Comparison of ENCODE assay signal across 10 mouse cellular contexts in the genomic region with DNA sequence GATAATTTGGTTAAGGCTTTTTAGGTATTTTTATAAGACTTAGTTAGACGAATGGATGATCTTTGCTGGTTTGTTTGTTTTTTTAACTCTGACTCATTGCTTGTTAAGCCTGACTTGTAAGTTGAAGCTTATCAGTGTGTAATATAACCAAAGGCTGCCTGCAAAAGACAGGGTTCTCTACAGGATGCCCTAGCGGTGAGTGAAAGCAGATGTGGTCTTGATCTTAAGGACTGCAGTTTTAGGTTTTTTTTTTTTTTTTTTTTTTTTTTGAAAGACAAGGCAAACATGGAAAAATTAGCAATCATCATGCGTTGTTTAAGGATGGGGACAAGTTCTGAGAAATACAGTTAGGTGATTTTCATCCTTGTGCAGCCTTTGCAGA. TPM values are rescaled to one million over a fixed set of nuclear protein-coding genes. Genes with fewer than 3 reads are reported as not detected.
DNase-seq lines count a peak whose midpoint lies in the region; ATAC-seq and TF ChIP-seq lines count a peak whose summit lies in the region.
"Had no signal": no experiment of that assay in that cellular context is flagged by ENCODE, and none has a peak within 500 bp of the region (broad histone marks: within the 10 kb centered on the region; RNA-seq: fewer than 3 reads in every experiment).

No protein-coding gene starts in this region.

- no peaks in the 10 kb centered on the region for H3K36me3 ChIP-seq in forebrain, embryonic 11.5 days (ENCODE audit: control insufficient read depth, insufficient read depth, low read length)
- H3K36me3 ChIP-seq in forebrain, embryonic 16.5 days (ENCODE audit: control insufficient read depth, insufficient read depth): no peaks in the 10 kb centered on the region
- H3K36me3 ChIP-seq in lung, postnatal 0 days (ENCODE audit: insufficient read depth, low read length): no peaks in the 10 kb centered on the region
- H3K36me3 ChIP-seq in neural tube, embryonic 14.5 days (ENCODE audit: control insufficient read depth, insufficient read depth, low read length): no peaks in the 10 kb centered on the region

- no peak for ATAC-seq in forebrain, embryonic 11.5 days (replicated peaks; ENCODE audit: low FRiP score)
- ATAC-seq in forebrain, embryonic 16.5 days: no peak
- no peak for ATAC-seq in lung, postnatal 0 days
- ATAC-seq in erythroid progenitor cell, adult 5-6 weeks (replicated peaks; ENCODE audit: low FRiP score, poor library complexity, severe bottlenecking): 0 out of 2 replicates have a peak, but pooled peaks have one; percentile 25
- ATAC-seq in neural tube, embryonic 14.5 days (ENCODE audit: low read depth): no peak

- no peak overlapping the region for H3K9ac ChIP-seq in forebrain, embryonic 11.5 days (ENCODE audit: low read length)
- no peak overlapping the region for H3K9ac ChIP-seq in forebrain, embryonic 16.5 days (replicated peaks; ENCODE audit: low read depth, low read length)
- H3K9ac ChIP-seq in lung, postnatal 0 days (replicated peaks; ENCODE audit: low read depth): no peak overlapping the region
- H3K9ac ChIP-seq in neural tube, embryonic 14.5 days (replicated peaks; ENCODE audit: low read depth, low read length): no peak overlapping the region

- no peak for DNase-seq in forebrain, embryonic 11.5 days (ENCODE audit: low spot score)
- DNase-seq in lung, postnatal 0 days (ENCODE audit: low spot score): peak; percentile 48
- DNase-seq in lung, postnatal 25 days (ENCODE audit: low spot score): no peak
- DNase-seq in urinary bladder, postnatal 25 days (ENCODE audit: low spot score): no peak
- no peak for DNase-seq in spleen, postnatal 14 days (ENCODE audit: low spot score in 2 of 2)
- DNase-seq: liver, embryonic 13.5 days; spleen, adult 18-20 months had no signal

- no peaks in the 10 kb centered on the region for H3K9me3 ChIP-seq in forebrain, embryonic 11.5 days (ENCODE audit: control insufficient read depth, low read length)
- H3K9me3 ChIP-seq in forebrain, embryonic 16.5 days (ENCODE audit: control insufficient read depth, low read length): no peaks in the 10 kb centered on the region
- no peaks in the 10 kb centered on the region for H3K9me3 ChIP-seq in lung, postnatal 0 days (ENCODE audit: low read length)
- no peaks in the 10 kb centered on the region for H3K9me3 ChIP-seq in neural tube, embryonic 14.5 days (ENCODE audit: control insufficient read depth, low read length)
- H3K9me3 ChIP-seq: liver, embryonic 13.5 days had no signal

- no peak for TF ChIP-seq EP300 in lung, postnatal 0 days (IDR thresholded peaks at IDR 0.05)

- TF ChIP-seq CTCF in lung, postnatal 0 days (IDR thresholded peaks at IDR 0.05): peak; percentile 45

- H3K4me2 ChIP-seq in forebrain, embryonic 11.5 days (ENCODE audit: low read depth, low read length, severe bottlenecking): no peak overlapping the region
- H3K4me2 ChIP-seq in forebrain, embryonic 16.5 days (ENCODE audit: low read length): no peak overlapping the region
- peak overlapping the region; percentile 75; the same call in 1 of the 2 replicates for H3K4me2 ChIP-seq in lung, postnatal 0 days (replicated peaks; ENCODE audit: low read depth, low read length)
- peak overlapping the region; percentile 54; the same call in 1 of the 2 replicates for H3K4me2 ChIP-seq in neural tube, embryonic 14.5 days (ENCODE audit: low read depth, low read length)

- H3K4me3 ChIP-seq in forebrain, embryonic 11.5 days (ENCODE audit: low read depth, low read length): peak overlapping the region; percentile 90; the same call in 1 of the 2 replicates
- H3K4me3 ChIP-seq in forebrain, embryonic 16.5 days (replicated peaks; ENCODE audit: low read length): no peak overlapping the region
- no peak overlapping the region for H3K4me3 ChIP-seq in lung, postnatal 0 days (ENCODE audit: low read depth, low read length)
- H3K4me3 ChIP-seq in neural tube, embryonic 14.5 days (ENCODE audit: low read depth, low read length): peak overlapping the region; percentile 91; the same call in 1 of the 2 replicates

- H3K27ac ChIP-seq in forebrain, embryonic 11.5 days (ENCODE audit: low read depth, low read length): no peak overlapping the region
- H3K27ac ChIP-seq in forebrain, embryonic 16.5 days (ENCODE audit: low read length): no peak overlapping the region
- H3K27ac ChIP-seq in lung, postnatal 0 days (ENCODE audit: low read length): no peak overlapping the region
- no peak overlapping the region for H3K27ac ChIP-seq in neural tube, embryonic 14.5 days (ENCODE audit: low read depth, low read length)
- H3K27ac ChIP-seq: liver, embryonic 13.5 days had no signal

- H3K4me1 ChIP-seq in forebrain, embryonic 11.5 days (replicated peaks; ENCODE audit: control insufficient read depth, insufficient read depth, low read length): peaks cover 9% of the 10 kb centered on the region; the same call in 1 of the 2 replicates
- H3K4me1 ChIP-seq in forebrain, embryonic 16.5 days (replicated peaks; ENCODE audit: control insufficient read depth, insufficient read depth, low read length): peaks cover 17% of the 10 kb centered on the region
- peaks cover 12% of the 10 kb centered on the region; the same call in 1 of the 2 replicates for H3K4me1 ChIP-seq in lung, postnatal 0 days (ENCODE audit: insufficient read depth, low read depth, low read length)
- peaks cover 25% of the 10 kb centered on the region for H3K4me1 ChIP-seq in neural tube, embryonic 14.5 days (ENCODE audit: control insufficient read depth, insufficient read depth, low read length)

- 69% methylated on average over 3 of the region's 3 CpGs for WGBS in forebrain, embryonic 11.5 days
- 75% methylated on average over 3 of the region's 3 CpGs for WGBS in forebrain, embryonic 16.5 days
- 34% methylated on average over 3 of the region's 3 CpGs for WGBS in lung, postnatal 0 days
- WGBS in neural tube, embryonic 14.5 days: 83% methylated on average over 3 of the region's 3 CpGs

- H3K27me3 ChIP-seq in forebrain, embryonic 11.5 days (ENCODE audit: control insufficient read depth, insufficient read depth, low read length): no peaks in the 10 kb centered on the region
- H3K27me3 ChIP-seq in forebrain, embryonic 16.5 days (replicated peaks; ENCODE audit: control insufficient read depth, insufficient read depth, low read length): no peaks in the 10 kb centered on the region
- H3K27me3 ChIP-seq in lung, postnatal 0 days (replicated peaks; ENCODE audit: insufficient read depth, low read length): no peaks in the 10 kb centered on the region
- no peaks in the 10 kb centered on the region for H3K27me3 ChIP-seq in neural tube, embryonic 14.5 days (ENCODE audit: control insufficient read depth, insufficient read depth, low read length)
- H3K27me3 ChIP-seq: liver, embryonic 13.5 days had no signal

RNA-seq across cellular contexts. Expression of gene Rnf115, which starts 1.9 kb away (rescaled TPM):
- polyA plus RNA-seq in forebrain, embryonic 11.5 days (2014; fragmentation: Nextera tagmentation; extraction: Ambion mirVana): 84.8 and 95.3 TPM in 2 replicates
- 59.8 and 65.1 TPM in 2 replicates for polyA plus RNA-seq in forebrain, embryonic 16.5 days (2015; fragmentation: Nextera tagmentation; extraction: Ambion mirVana)
- polyA plus RNA-seq in lung, postnatal 0 days (2015; fragmentation: Nextera tagmentation; extraction: Ambion mirVana): 42.8 and 43.3 TPM in 2 replicates
- 28.5 and 45.3 TPM in 2 replicates for total RNA-seq in erythroid progenitor cell, adult 5-6 weeks (2015; ENCODE audit: low replicate concordance)
- 32.7 and 35.9 TPM in 2 replicates for total RNA-seq in erythroid progenitor cell, adult 5-6 weeks (2017; ENCODE audit: low replicate concordance)
- 81.9 and 86.5 TPM in 2 replicates for polyA plus RNA-seq in neural tube, embryonic 14.5 days (2014; fragmentation: Nextera tagmentation; extraction: Ambion mirVana)

RNA-seq across cellular contexts. Expression of gene Polr3c, which starts 2.0 kb away (rescaled TPM):
- polyA plus RNA-seq in forebrain, embryonic 11.5 days (2014; fragmentation: Nextera tagmentation; extraction: Ambion mirVana): 41.9 and 44.1 TPM in 2 replicates
- polyA plus RNA-seq in forebrain, embryonic 16.5 days (2015; fragmentation: Nextera tagmentation; extraction: Ambion mirVana): 32.2 and 33.9 TPM in 2 replicates
- polyA plus RNA-seq in lung, postnatal 0 days (2015; fragmentation: Nextera tagmentation; extraction: Ambion mirVana): 17.9 and 19.2 TPM in 2 replicates
- total RNA-seq in erythroid progenitor cell, adult 5-6 weeks (2015; ENCODE audit: low replicate concordance): 16.2 and 34.8 TPM in 2 replicates
- 21.6 and 27.7 TPM in 2 replicates for total RNA-seq in erythroid progenitor cell, adult 5-6 weeks (2017; ENCODE audit: low replicate concordance)
- 32.4 and 35.3 TPM in 2 replicates for polyA plus RNA-seq in neural tube, embryonic 14.5 days (2014; fragmentation: Nextera tagmentation; extraction: Ambion mirVana)

RNA-seq across cellular contexts. Expression of gene Nudt17, which starts 21.0 kb away (rescaled TPM):
- polyA plus RNA-seq in forebrain, embryonic 11.5 days (2014; fragmentation: Nextera tagmentation; extraction: Ambion mirVana): 11.8 and 12.8 TPM in 2 replicates
- polyA plus RNA-seq in forebrain, embryonic 16.5 days (2015; fragmentation: Nextera tagmentation; extraction: Ambion mirVana): 4.8 and 6.2 TPM in 2 replicates
- 5.3 and 5.8 TPM in 2 replicates for polyA plus RNA-seq in lung, postnatal 0 days (2015; fragmentation: Nextera tagmentation; extraction: Ambion mirVana)
- total RNA-seq in erythroid progenitor cell, adult 5-6 weeks (2015; ENCODE audit: low replicate concordance): not detected in 2 replicates
- total RNA-seq in erythroid progenitor cell, adult 5-6 weeks (2017; ENCODE audit: low replicate concordance): 2.3 TPM in 1 of 2 replicates, not detected in the other
- polyA plus RNA-seq in neural tube, embryonic 14.5 days (2014; fragmentation: Nextera tagmentation; extraction: Ambion mirVana): 19.1 and 21.7 TPM in 2 replicates

RNA-seq across cellular contexts. Expression of gene Pias3, which starts 33.2 kb away (rescaled TPM):
- polyA plus RNA-seq in forebrain, embryonic 11.5 days (2014; fragmentation: Nextera tagmentation; extraction: Ambion mirVana): 40.2 and 45.2 TPM in 2 replicates
- polyA plus RNA-seq in forebrain, embryonic 16.5 days (2015; fragmentation: Nextera tagmentation; extraction: Ambion mirVana): 24.3 and 32.6 TPM in 2 replicates
- 26.9 and 31.1 TPM in 2 replicates for polyA plus RNA-seq in lung, postnatal 0 days (2015; fragmentation: Nextera tagmentation; extraction: Ambion mirVana)
- 1.3 and 6.5 TPM in 2 replicates for total RNA-seq in erythroid progenitor cell, adult 5-6 weeks (2015; ENCODE audit: low replicate concordance)
- total RNA-seq in erythroid progenitor cell, adult 5-6 weeks (2017; ENCODE audit: low replicate concordance): 2.1 TPM in 1 of 2 replicates, not detected in the other
- polyA plus RNA-seq in neural tube, embryonic 14.5 days (2014; fragmentation: Nextera tagmentation; extraction: Ambion mirVana): 20.9 and 24.7 TPM in 2 replicates

RNA-seq across cellular contexts. Expression of gene Ankrd35, which starts 59.5 kb away (rescaled TPM):
- 0.27 and 0.37 TPM in 2 replicates for polyA plus RNA-seq in forebrain, embryonic 11.5 days (2014; fragmentation: Nextera tagmentation; extraction: Ambion mirVana)
- polyA plus RNA-seq in forebrain, embryonic 16.5 days (2015; fragmentation: Nextera tagmentation; extraction: Ambion mirVana): 1.2 and 3.5 TPM in 2 replicates
- polyA plus RNA-seq in lung, postnatal 0 days (2015; fragmentation: Nextera tagmentation; extraction: Ambion mirVana): 0.42 and 0.44 TPM in 2 replicates
- not detected in 2 replicates for total RNA-seq in erythroid progenitor cell, adult 5-6 weeks (2015; ENCODE audit: low replicate concordance)
- total RNA-seq in erythroid progenitor cell, adult 5-6 weeks (2017; ENCODE audit: low replicate concordance): not detected in 2 replicates
- 0.83 and 1.0 TPM in 2 replicates for polyA plus RNA-seq in neural tube, embryonic 14.5 days (2014; fragmentation: Nextera tagmentation; extraction: Ambion mirVana)

Comparison
In these comparisons a context has a peak if more than half of its experiments do, and no peak if none do; other contexts are left out.
1. H3K4me3 ChIP-seq: peak in forebrain, embryonic 11.5 days (single experiment) and neural tube, embryonic 14.5 days (single experiment); none in forebrain, embryonic 16.5 days (single experiment) and lung, postnatal 0 days (single experiment).
2. H3K4me2 ChIP-seq: peak in lung, postnatal 0 days (single experiment) and neural tube, embryonic 14.5 days (single experiment); none in forebrain, embryonic 11.5 days (single experiment) and forebrain, embryonic 16.5 days (single experiment).